Mouse (Mus musculus): ENCODE data around the gene Armcx4. TPM values are rescaled to one million over a fixed set of nuclear protein-coding genes. Genes with fewer than 3 reads are reported as not detected.

Gene Armcx4
- polyA plus RNA-seq (2021; fragmentation: Nextera tagmentation): 1.5 and 1.6 TPM in 2 replicates
- long read RNA-seq, experiment 1, full-length matches to known transcripts: 1 of 10 reads
- long read RNA-seq, experiment 1, partial matches to known transcripts: 1 of 10 reads
- long read RNA-seq, experiment 1, other reads (novel, unspliced or antisense): 8 of 10 reads
- long read RNA-seq, experiment 2, partial matches to known transcripts: 1 of 15 reads
- long read RNA-seq, experiment 2, other reads (novel, unspliced or antisense): 14 of 15 reads

DNA sequence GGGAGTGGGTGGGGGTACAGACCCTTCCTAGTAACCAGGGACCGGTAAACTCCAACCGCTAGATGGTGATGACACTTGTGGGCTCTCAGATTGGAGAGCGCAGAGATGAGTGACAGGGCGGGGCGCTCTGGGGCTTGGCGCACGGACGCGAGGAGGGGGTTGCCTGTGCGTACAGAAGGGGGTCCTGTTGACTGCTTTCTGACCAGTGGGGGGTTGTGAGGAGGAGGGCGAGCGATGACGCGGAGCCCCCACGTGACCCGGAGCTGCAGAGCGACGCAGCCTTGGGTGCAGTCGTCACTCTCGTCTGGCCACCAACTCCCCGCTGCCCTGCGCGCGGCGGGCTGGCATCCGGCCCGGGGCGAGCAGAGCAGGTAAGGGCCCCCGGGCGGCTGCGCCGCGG is at the start of gene Armcx4:
Gene Armcx4, plus strand, starts transcription at position 253 of the 400 bp plus-strand sequence.

DNA sequence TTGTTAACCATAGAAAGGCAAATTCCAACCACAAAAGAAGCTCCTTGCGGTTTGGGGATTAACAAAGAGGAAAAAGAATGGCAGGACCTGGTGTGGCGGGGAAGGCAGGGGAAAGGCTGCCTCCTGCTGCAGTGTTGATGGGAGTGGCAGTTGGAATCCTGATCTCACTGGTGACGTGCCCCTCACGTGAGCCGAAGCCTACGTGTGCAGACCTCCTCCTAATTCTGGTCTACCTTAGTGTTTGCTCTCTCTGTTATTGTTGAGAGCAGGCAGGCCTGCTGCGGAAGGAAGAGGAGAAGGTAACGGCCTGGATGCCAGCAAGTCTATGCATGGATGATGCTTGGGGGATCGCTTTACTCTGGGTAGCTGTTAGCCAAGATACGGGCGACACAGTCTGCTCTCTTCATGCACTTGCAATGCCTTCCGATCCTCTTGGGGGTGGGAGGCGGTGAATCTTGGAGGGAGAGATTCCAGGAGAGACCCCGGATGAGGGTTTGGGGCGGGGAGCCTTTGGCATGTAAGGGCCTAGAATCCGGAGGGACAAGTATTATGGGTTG is 31.5 kb downstream of the Armcx4 start, which contains the start of gene Armcx1:
Gene Armcx1, plus strand, starts transcription at position 212 of the 557 bp plus-strand sequence.

Other genes with a start within 250 kb of the Armcx4 start
- not detected in 2 replicates for gene Taf7l, start 210.0 kb upstream of the Armcx4 start, polyA plus RNA-seq (2021; fragmentation: Nextera tagmentation)
- 25.1 and 27.0 TPM in 2 replicates for gene Timm8a1, start 144.7 kb upstream of the Armcx4 start, polyA plus RNA-seq (2021; fragmentation: Nextera tagmentation)
- gene Btk, start 102.9 kb upstream of the Armcx4 start, polyA plus RNA-seq (2021; fragmentation: Nextera tagmentation): 0.48 and 0.64 TPM in 2 replicates
- gene Rpl36a, start 100.9 kb upstream of the Armcx4 start, polyA plus RNA-seq (2021; fragmentation: Nextera tagmentation): 1,308 and 1,334 TPM in 2 replicates
- gene Gla, start 85.4 kb upstream of the Armcx4 start, polyA plus RNA-seq (2021; fragmentation: Nextera tagmentation): 1.3 and 1.9 TPM in 2 replicates
- gene Hnrnph2, start 85.3 kb upstream of the Armcx4 start, polyA plus RNA-seq (2021; fragmentation: Nextera tagmentation): 76.5 and 84.8 TPM in 2 replicates
- gene Armcx1, start 31.4 kb downstream of the Armcx4 start, polyA plus RNA-seq (2021; fragmentation: Nextera tagmentation): 35.4 and 35.9 TPM in 2 replicates
- gene Armcx6, start 64.9 kb downstream of the Armcx4 start, polyA plus RNA-seq (2021; fragmentation: Nextera tagmentation): 2.3 and 3.8 TPM in 2 replicates
- 53.5 and 57.6 TPM in 2 replicates for gene Armcx3, start 70.1 kb downstream of the Armcx4 start, polyA plus RNA-seq (2021; fragmentation: Nextera tagmentation)
- gene Armcx2, start 122.7 kb downstream of the Armcx4 start, polyA plus RNA-seq (2021; fragmentation: Nextera tagmentation): 15.2 and 16.4 TPM in 2 replicates

Measured in layer of hippocampus, adult 6 months (tissue).